Mouse (Mus musculus) limb, embryonic 10.5 days (tissue): ENCODE data around the gene Cysrt1. TPM values are rescaled to one million over a fixed set of nuclear protein-coding genes. Genes with fewer than 3 reads are reported as not detected.

Experiments
- DNase-seq: peaks from one replicate; pipeline ENCODE4 v3.0.0-alpha.2; 2017; ENCODE audit warnings: low spot score
- H3K27ac ChIP-seq: fragments of 300-500 bp; sonication (generic); 2 replicates; pipeline ENCODE4 v1.5.1; 2016; ENCODE audit warnings: mild to moderate bottlenecking
- H3K27me3 ChIP-seq: fragments of 300-500 bp; sonication (generic); 2 replicates; pipeline ENCODE4 v1.6.1; 2016; ENCODE audit warnings: low read depth, mild to moderate bottlenecking; ENCODE audit not compliant: poor library complexity, severe bottlenecking
- H3K36me3 ChIP-seq: fragments of 300-500 bp; sonication (generic); 2 replicates; pipeline ENCODE4 v1.6.1; 2016; ENCODE audit warnings: mild to moderate bottlenecking, moderate library complexity
- H3K4me1 ChIP-seq: fragments of 300-500 bp; sonication (generic); 2 replicates; pipeline ENCODE4 v1.6.1; 2016
- H3K4me3 ChIP-seq: fragments of 300-500 bp; sonication (generic); 2 replicates; pipeline ENCODE4 v1.5.1; 2016; ENCODE audit warnings: mild to moderate bottlenecking, moderate library complexity
- H3K9me3 ChIP-seq: fragments of 300-500 bp; sonication (generic); replicated peaks from 2 replicates; pipeline ENCODE4 v1.6.1; 2016; ENCODE audit warnings: mild to moderate bottlenecking
- WGBS: fragments of 180-500 bp; shearing (Covaris S2); methylation state at CpG from one replicate; pipeline ENCODE4 v1.1.7; 2016; 5-methylcytosine and 5-hydroxymethylcytosine counted together
- polyA plus RNA-seq: library from polyadenylated mRNA; unstranded; fragments of >200 nt; fragmentation: Nextera tagmentation; extraction: Ambion mirVana; gene quantifications from 2 replicates; pipeline ENCODE4 v1.2.1, GENCODE M21; 2016

The Cysrt1 gene
- polyA plus RNA-seq, 1 experiment from 2014 or later = not detected

DNA sequence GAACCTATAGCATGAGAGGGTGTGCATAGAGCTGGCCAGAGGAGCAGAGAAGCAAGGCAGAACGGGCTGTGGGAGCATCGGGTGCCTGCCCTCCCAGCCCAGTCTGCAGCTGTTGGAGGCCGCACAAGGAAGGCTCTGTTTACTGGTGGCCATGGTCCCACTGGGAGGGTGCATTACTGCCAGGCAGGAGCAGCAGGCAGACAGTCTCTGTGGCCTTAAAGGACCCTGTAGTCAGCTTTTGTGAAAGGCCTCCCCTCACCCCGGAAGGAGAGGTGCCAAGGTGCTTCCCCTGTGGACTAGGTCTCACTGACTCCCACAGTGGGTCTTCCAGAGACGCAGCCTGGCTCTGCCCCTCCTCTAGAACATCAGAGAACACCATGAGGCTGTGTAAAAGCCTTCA is 15.4 kb downstream of the Cysrt1 start:
- Histone ChIP-seq H3K4me1 (peaks cover 34% of the 10 kb centered on the region), H3K27me3 (peaks cover 16% of the 10 kb centered on the region; the same call in 1 of the 2 replicates), H3K36me3 (peaks cover 17% of the 10 kb centered on the region), H3K9me3 (no peaks in the 10 kb centered on the region), H3K27ac (peak overlapping the region; percentile 20; the same call in 1 of the 2 replicates), H3K4me3 (no peak overlapping the region)
- WGBS = 83% methylated on average over 5 of the region's 5 CpGs
- no peak for DNase-seq

DNA sequence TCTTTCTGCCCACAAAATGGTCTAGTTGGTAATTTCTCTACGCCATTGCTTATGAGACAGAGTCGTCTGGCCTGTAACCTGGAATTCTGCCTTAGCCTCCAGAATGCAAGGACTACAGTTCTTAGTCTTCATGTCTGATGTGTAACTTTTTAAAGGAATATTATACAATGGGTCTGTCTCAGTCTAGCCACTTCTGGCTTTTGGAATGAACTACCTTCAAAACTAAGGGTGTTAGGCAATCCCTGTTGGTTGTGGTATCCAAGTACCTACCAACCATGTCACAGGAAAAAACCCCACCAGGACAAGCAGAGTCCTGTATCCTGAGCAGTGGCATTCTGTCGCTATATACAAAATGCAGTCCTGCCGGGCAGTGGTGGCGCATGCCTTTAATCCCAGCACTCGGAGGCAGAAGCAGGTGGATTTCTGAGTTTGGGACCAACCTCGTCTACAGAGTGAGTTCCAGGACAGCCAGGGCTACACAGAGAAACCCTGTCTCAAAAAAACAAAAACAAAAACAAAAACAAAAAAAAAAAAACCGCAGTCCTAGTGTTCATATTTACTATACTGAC is 16.4 kb downstream of the Cysrt1 start:
- Histone ChIP-seq H3K4me1 (peaks cover 34% of the 10 kb centered on the region), H3K36me3 (peaks cover 24% of the 10 kb centered on the region), H3K27ac (peak overlapping the region; percentile 95), H3K27me3 (peaks cover 7% of the 10 kb centered on the region; the same call in 1 of the 2 replicates), H3K9me3 (no peaks in the 10 kb centered on the region), H3K4me3 (peak overlapping the region; percentile 75)
- 83% methylated on average over 8 of the region's 8 CpGs for WGBS
- DNase-seq = no peak

DNA sequence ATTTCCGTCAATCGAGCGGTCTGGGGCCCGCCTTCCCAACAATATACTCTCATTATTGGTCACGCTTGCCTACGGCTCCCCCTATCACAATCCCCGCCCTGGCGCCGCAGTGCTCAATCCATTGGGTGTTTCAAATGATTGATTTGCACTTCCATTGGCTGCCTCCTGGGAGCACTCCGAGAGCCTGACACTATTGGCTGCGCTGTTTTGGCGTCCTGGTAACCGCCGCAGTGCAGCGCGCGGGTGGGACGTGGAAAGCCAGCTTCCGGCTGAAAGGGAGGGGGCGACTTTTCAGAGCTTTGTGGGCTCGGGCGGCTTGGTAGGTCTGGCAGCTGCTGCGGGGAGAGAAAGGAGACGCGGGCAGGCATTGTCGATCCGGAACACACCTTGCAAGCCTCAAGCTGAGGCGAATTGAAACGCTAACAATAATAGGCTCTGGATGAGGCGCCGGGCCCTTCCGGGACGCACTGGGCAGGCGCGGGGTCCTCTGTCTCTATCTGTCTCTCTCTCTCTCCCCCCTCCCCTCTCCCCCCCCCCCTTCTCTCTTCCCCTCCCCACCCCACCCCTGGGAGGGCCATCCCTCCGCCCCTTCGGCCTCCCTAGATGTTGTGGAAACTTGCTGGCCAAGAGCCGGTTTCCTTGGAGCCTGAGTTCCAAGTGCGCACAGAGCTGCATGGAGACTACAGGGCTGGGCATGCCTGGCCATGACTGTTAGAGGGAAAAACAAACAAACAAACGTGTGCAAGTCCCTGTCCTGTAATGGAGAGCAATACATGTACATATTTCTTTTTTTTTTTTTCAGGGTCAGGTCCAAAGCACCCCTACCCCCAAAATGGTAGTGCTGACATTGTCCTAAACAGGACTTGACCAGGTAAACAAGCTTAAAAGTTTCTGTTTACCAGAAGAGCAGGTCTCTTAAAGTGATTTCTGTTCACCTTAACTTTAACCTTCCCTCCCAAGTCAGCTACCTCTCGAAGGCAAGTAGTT is 17.2 kb downstream of the Cysrt1 start:
- peak; percentile 94 for DNase-seq
- Histone ChIP-seq H3K36me3 (peaks cover 24% of the 10 kb centered on the region), H3K4me1 (peaks cover 34% of the 10 kb centered on the region), H3K9me3 (no peaks in the 10 kb centered on the region), H3K27ac (peak overlapping the region; percentile 95), H3K4me3 (peak overlapping the region; percentile 75), H3K27me3 (no peaks in the 10 kb centered on the region)
- WGBS = 2% methylated on average over 41 of the region's 41 CpGs

DNA sequence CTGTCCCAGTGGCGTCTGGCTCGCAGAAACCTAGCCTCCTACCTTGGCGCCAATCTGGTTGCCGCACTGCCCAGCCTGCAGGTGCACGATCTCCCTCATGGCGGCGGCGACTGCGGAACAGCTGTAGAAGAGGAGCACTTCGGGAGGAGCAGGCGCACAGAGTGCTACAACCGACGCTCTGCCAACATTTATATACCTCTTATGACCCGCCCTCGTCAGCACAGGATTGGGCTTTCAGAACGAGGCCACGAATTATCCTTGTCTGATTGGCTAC is 17.8 kb downstream of the Cysrt1 start, which contains the start of gene Tubb4b:
Tubb4b (minus strand) TSS at position 211 of the 274 bp plus-strand sequence.
- 0% methylated on average over 17 of the region's 17 CpGs for WGBS
- peaks cover 24% of the 10 kb centered on the region for H3K36me3 ChIP-seq
- peak within 1 kb of the TSS; percentile 75 for H3K4me3 ChIP-seq
- peaks cover 34% of the 10 kb centered on the region for H3K4me1 ChIP-seq
- no peaks in the 10 kb centered on the region for H3K27me3 ChIP-seq
- no peaks in the 10 kb centered on the region for H3K9me3 ChIP-seq
- no peak for DNase-seq
- H3K27ac ChIP-seq = peak within 1 kb of the TSS; percentile 95

DNA sequence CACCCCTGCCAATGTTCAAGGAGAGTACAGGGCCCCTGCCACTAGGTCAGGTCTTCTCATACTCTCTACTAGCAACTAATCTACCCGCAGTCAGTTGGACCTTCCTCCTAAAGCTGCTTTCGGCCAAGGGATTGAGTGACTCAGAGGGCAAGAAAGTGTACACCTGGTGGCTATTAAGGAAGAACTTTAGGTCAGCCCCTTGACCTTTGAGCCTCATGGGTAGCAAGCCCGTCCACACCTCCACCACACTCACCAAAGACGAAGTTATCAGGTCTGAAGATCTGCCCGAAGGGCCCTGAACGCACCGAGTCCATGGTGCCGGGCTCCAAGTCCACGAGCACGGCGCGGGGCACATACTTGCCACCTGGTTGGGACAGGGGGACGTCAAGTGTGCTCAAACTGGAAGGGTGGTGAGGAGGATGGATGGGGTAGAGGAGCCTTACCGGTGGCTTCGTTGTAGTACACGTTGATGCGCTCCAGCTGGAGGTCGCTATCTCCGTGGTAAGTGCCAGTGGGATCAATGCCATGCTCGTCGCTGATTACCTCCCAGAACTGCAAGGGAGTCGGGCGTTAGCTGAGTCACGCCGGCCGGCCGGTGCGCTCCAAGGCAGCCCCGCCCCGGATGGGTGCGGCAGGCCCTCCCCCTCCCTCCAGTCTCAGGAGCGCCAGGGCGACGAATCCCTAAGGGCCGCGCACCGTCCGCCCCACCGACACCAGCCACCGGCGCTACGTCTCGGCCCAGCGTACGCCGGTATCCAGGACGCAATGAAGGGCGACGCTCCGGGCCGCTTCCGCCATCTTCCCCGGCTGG is 18.4 kb downstream of the Cysrt1 start:
- Histone ChIP-seq H3K4me1 (peaks cover 31% of the 10 kb centered on the region), H3K36me3 (peaks cover 24% of the 10 kb centered on the region), H3K27ac (peak overlapping the region; percentile 90), H3K4me3 (peak overlapping the region; percentile 75), H3K9me3 (no peaks in the 10 kb centered on the region), H3K27me3 (no peaks in the 10 kb centered on the region)
- 1% methylated on average over 53 of the region's 53 CpGs for WGBS
- DNase-seq = no peak

DNA sequence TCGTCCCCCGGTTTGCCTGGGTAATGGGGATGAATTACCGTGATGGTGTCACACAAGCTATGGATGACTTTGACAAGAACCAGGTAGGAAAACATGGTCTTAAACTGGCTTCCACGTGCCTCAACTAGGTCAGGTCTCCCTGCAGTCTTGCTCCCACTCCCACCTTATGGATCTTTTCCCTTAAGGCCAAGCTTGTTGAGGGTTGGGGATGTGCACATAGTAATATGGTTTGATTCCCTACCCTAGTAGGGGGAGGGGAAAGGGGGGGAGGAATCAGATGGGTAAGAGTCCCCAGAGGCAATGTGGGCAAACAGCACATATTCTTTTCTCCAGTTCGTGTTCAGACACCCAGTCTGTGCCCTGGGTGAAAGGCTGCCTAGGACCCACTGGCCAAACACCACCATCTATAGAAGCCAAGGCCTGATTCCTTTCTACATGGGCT is 20.9 kb downstream of the Cysrt1 start:
- H3K4me1 ChIP-seq = peaks cover 17% of the 10 kb centered on the region
- H3K27me3 ChIP-seq = no peaks in the 10 kb centered on the region
- no peak overlapping the region for H3K4me3 ChIP-seq
- H3K9me3 ChIP-seq = no peaks in the 10 kb centered on the region
- DNase-seq = no peak
- H3K36me3 ChIP-seq = peaks cover 24% of the 10 kb centered on the region
- 66% methylated on average over 5 of the region's 5 CpGs for WGBS
- H3K27ac ChIP-seq = no peak overlapping the region

DNA sequence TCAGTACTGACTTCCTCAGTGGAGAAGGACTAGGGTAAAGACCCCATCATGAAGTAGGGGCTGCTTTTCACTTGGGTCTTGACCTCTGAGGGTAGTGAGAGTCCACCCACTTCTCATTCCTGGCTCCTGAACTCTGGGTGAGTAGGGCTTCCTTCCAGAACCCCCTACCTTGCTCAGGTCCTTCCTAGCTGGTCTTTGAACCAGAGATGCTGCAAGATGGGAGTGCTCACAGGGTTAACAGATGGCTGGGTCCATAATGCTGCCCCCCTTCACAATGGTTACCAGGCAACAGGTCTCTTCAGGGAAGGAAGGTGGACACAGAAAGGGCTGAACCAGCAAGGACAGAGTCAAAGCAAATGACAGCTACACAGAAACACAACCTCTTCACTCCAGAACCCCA is 23.8 kb downstream of the Cysrt1 start, which contains the start of gene Fam166a:
Fam166a (plus strand) TSS at position 301 of the 400 bp plus-strand sequence.
- Histone ChIP-seq H3K36me3 (peaks cover 22% of the 10 kb centered on the region), H3K4me1 (peaks cover 4% of the 10 kb centered on the region), H3K27me3 (peaks cover 13% of the 10 kb centered on the region), H3K9me3 (no peaks in the 10 kb centered on the region), H3K4me3 (no peak within 1 kb of the TSS), H3K27ac (no peak within 1 kb of the TSS)
- no peak for DNase-seq

DNA sequence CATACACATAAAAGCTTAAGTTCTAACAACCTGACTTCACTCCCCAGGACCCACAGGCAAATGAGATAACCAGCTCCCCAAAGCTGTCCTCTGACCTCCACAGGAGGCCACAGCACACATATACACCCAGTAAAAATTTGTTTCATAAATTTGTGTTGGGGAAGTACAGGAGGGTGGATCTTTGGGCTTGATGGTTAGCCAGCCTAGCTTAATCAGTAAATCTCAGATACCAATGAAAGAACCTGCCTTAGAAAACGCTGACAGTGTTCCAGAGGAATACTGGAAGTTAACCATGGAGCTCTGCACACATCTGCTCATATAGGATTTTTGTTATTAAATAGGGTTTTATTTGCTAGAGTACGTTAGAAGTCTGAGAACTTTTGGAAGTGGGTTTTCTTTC is 24.6 kb downstream of the Cysrt1 start:
- H3K9me3 ChIP-seq = no peaks in the 10 kb centered on the region
- no peak overlapping the region for H3K27ac ChIP-seq
- DNase-seq = no peak
- H3K4me1 ChIP-seq = no peaks in the 10 kb centered on the region
- WGBS = 66% methylated on average over 2 of the region's 2 CpGs
- H3K4me3 ChIP-seq = no peak overlapping the region
- H3K27me3 ChIP-seq = peaks cover 21% of the 10 kb centered on the region
- peaks cover 14% of the 10 kb centered on the region for H3K36me3 ChIP-seq

DNA sequence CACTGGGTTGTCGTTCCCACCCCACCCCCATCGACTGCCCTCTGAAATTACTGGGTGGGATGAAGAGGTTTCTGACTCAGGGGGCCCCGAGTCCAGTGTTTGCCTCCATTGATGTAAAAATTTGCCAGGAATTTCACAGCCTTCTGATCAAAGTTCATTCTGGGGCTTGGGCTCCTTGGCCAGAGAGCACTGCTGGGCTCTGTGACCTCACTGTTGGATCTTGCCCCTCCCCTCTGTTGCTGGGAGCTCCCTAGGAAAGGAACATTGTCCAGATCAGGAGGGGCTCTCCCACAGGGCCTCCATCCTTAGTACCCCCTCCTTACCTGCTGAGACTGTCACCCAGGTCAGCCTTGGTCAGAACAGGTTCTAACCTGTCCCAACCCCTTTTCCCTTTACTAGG is 27.8 kb downstream of the Cysrt1 start, which contains the start of gene Stpg3:
Stpg3 (minus strand) TSS at position 194 of the 400 bp plus-strand sequence.
- WGBS = 78% methylated on average over 3 of the region's 3 CpGs
- DNase-seq = no peak
- Histone ChIP-seq H3K36me3 (peaks cover 3% of the 10 kb centered on the region; the same call in 1 of the 2 replicates), H3K9me3 (no peaks in the 10 kb centered on the region), H3K27ac (no peak within 1 kb of the TSS), H3K4me3 (no peak within 1 kb of the TSS), H3K4me1 (peaks cover 18% of the 10 kb centered on the region), H3K27me3 (peaks cover 22% of the 10 kb centered on the region)

DNA sequence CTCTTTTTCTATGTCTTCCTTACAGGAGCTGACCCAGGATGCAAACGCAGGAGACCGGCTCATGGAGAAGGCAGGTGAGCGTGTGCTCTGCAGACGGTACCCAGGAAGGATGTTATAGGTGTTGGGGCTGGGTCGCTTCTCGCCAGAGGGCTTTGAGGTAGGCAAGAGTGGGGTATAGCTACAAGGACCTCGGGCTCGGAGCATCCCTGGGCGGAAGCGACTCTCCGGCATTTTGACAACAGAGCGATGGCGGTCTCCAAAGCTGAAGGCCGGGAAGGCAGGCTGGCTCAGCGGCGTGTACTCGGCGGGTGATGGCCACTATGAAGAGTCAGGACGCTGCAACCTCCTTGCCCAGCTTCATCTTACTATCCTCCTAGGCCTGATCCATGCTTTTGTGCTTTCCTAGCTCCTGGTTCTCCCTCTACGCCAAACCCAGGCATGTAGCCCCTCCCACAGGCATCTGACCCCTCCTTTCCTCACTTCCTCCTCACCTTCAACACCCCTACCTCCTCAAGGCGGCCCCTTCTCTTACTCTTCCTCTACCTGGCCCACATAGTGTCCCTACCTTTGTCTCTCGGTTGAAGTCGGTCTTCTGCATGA is 28.9 kb downstream of the Cysrt1 start:
- WGBS = 63% methylated on average over 23 of the region's 23 CpGs
- H3K4me3 ChIP-seq = no peak overlapping the region
- H3K36me3 ChIP-seq = peaks cover 13% of the 10 kb centered on the region
- H3K27ac ChIP-seq = no peak overlapping the region
- H3K4me1 ChIP-seq = peaks cover 18% of the 10 kb centered on the region
- H3K9me3 ChIP-seq = no peaks in the 10 kb centered on the region
- DNase-seq = no peak
- H3K27me3 ChIP-seq = peaks cover 22% of the 10 kb centered on the region

DNA sequence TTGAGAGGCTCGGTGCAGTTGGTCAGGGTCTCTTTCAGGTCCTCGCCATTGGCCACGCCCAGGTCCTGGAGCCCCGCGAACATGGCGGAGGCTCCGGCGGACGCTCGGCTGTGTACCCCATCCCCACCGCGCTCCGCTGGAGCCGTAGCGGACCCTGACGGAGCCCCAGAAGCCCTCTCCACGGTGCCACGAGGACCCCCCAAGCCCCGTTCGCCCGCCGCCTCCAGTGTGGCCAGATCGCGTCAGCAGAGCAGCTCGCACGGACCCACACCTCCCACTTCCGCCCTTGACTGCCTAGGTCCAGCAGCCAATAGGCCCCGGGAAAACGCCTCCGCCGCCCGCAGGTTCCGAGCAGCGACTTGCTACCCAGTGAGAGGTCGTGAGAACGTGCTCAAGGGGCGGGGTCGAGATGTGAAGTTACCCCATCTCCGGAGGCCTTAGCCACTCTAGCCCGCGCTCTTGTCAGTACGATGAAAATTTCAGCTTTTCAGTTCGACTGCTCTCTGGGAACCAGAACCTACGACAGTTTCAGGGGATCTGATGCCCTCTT is 31.1 kb downstream of the Cysrt1 start, which contains the start of gene Nelfb:
Nelfb (minus strand) TSS at position 369 of the 550 bp plus-strand sequence.
- peak; percentile 94 for DNase-seq
- peaks cover 34% of the 10 kb centered on the region for H3K36me3 ChIP-seq
- H3K27ac ChIP-seq = peak within 1 kb of the TSS; percentile 96
- no peaks in the 10 kb centered on the region for H3K9me3 ChIP-seq
- under 1% methylated on average over 44 of the region's 44 CpGs for WGBS
- H3K4me1 ChIP-seq = peaks cover 18% of the 10 kb centered on the region
- H3K4me3 ChIP-seq = peak within 1 kb of the TSS; percentile 84
- peaks cover 22% of the 10 kb centered on the region for H3K27me3 ChIP-seq

DNA sequence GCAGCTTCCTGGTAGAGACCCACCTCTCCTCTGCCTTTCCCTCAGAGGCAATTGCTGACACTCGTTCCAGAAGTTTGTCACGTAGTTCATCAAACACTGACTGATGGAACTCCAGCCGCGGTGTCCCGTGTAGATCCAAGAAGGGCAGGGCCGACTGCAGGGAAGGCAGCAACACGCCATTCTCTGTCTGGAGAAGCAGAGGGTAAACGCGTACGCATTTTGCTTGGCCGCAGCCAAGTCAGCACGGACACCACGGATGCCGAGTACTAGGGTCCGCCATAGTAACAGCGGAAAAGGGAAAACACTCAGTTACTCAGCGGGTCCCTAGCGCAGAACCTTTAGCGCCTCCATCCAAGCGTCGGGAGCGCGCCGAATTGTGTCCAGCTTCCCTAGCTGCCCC is 31.6 kb downstream of the Cysrt1 start:
- under 1% methylated on average over 24 of the region's 24 CpGs for WGBS
- peaks cover 39% of the 10 kb centered on the region for H3K36me3 ChIP-seq
- peaks cover 21% of the 10 kb centered on the region for H3K27me3 ChIP-seq
- H3K4me3 ChIP-seq = peak overlapping the region; percentile 84
- no peaks in the 10 kb centered on the region for H3K9me3 ChIP-seq
- H3K4me1 ChIP-seq = peaks cover 18% of the 10 kb centered on the region
- no peak for DNase-seq
- H3K27ac ChIP-seq = peak overlapping the region; percentile 96
